Mouse (Mus musculus): ENCODE measurements around the gene Hmga2. TPM values are rescaled to one million over a fixed set of nuclear protein-coding genes. Genes with fewer than 3 reads are reported as not detected.

Gene Hmga2
- total and polyA plus RNA-seq, 3 experiments, result 0.15 TPM; not detected in 2

GRCm38 (mm10) chr10:120513721-120514120 lies 37.5 kb upstream of the Hmga2 start:
- no peaks in the 10 kb centered on the region for H3K27me3 ChIP-seq (ENCODE audit: control insufficient read depth in 1 of 2, insufficient read depth in 2 of 2, low read length in 2 of 2)
- no peak for TF ChIP-seq EP300 (IDR thresholded peaks at IDR 0.05; ENCODE audit: low read depth in 1 of 2, low read length in 2 of 2)
- no peak for TF ChIP-seq GABPA (IDR thresholded peaks at IDR 0.05; ENCODE audit: low read depth, low read length)
- no peak for TF ChIP-seq POLR2AphosphoS5 (IDR thresholded peaks at IDR 0.05; ENCODE audit: borderline replicate concordance, low read depth, low read length)
- TF ChIP-seq ELF1 (IDR thresholded peaks at IDR 0.05; ENCODE audit: low read depth, low read length), result no peak
- TF ChIP-seq ZKSCAN1 (IDR thresholded peaks at IDR 0.05; ENCODE audit: low read depth, low read length), result no peak
- no peak for TF ChIP-seq CTCF (IDR thresholded peaks at IDR 0.05 in 2 of 3, conservative IDR thresholded peaks at IDR 0.05 in 1 of 3; ENCODE audit: control insufficient read depth in 1 of 3, insufficient read depth in 1 of 3, low read depth in 2 of 3, low read length in 3 of 3, poor library complexity in 1 of 3, severe bottlenecking in 1 of 3)
- no peak for TF ChIP-seq USF1 (IDR thresholded peaks at IDR 0.05; ENCODE audit: low read depth, low read length)
- TF ChIP-seq SMC3 (IDR thresholded peaks at IDR 0.05; ENCODE audit: low read depth, low read length), result no peak
- no peak for DNase-seq (ENCODE audit: low read depth, low spot score)
- no peak overlapping the region for H3K27ac ChIP-seq (ENCODE audit: control insufficient read depth, low read depth, low read length)
- H3K4me1 ChIP-seq (ENCODE audit: control insufficient read depth in 1 of 2, insufficient read depth in 2 of 2, low read length in 2 of 2), result no peaks in the 10 kb centered on the region
- no peaks in the 10 kb centered on the region for H3K79me2 ChIP-seq (ENCODE audit: control insufficient read depth, insufficient read depth, low read length, poor library complexity)
- H3K36me3 ChIP-seq (ENCODE audit: control insufficient read depth in 1 of 2, insufficient read depth in 2 of 2, low read length in 2 of 2), result no peaks in the 10 kb centered on the region
- no peak overlapping the region for H3K4me3 ChIP-seq (ENCODE audit: control insufficient read depth in 1 of 2, insufficient read depth in 1 of 2, low read depth in 2 of 2, low read length in 2 of 2)
- H3K9me3 ChIP-seq (replicated peaks; ENCODE audit: insufficient read depth, low read length), result no peaks in the 10 kb centered on the region
- H3K9ac ChIP-seq (ENCODE audit: control insufficient read depth, low read depth, low read length, poor library complexity, severe bottlenecking), result no peak overlapping the region

- TF ChIP-seq CHD2 (IDR thresholded peaks at IDR 0.05; ENCODE audit: low read length) (no peak), E2F4 (IDR thresholded peaks at IDR 0.05; ENCODE audit: borderline replicate concordance, low read depth, low read length) (no peak), TBP (IDR thresholded peaks at IDR 0.05; ENCODE audit: low read depth, low read length) (no peak), MYB (IDR thresholded peaks at IDR 0.05; ENCODE audit: low read depth, low read length) (no peak), HCFC1 (IDR thresholded peaks at IDR 0.05; ENCODE audit: low read depth, low read length) (no peak), SMC3 (IDR thresholded peaks at IDR 0.05; ENCODE audit: low read depth, low read length) (no peak)
- no peaks in the 10 kb centered on the region for H3K9me3 ChIP-seq (replicated peaks; ENCODE audit: insufficient read depth, low read length)
- no peaks in the 10 kb centered on the region for H3K79me2 ChIP-seq (ENCODE audit: control insufficient read depth, insufficient read depth, low read length, poor library complexity)
- no peak overlapping the region for H3K9ac ChIP-seq (ENCODE audit: control insufficient read depth, low read depth, low read length, poor library complexity, severe bottlenecking)
- H3K4me1 ChIP-seq (ENCODE audit: control insufficient read depth in 1 of 2, insufficient read depth in 2 of 2, low read length in 2 of 2), result no peaks in the 10 kb centered on the region
- H3K27ac ChIP-seq (ENCODE audit: control insufficient read depth, low read depth, low read length), result no peak overlapping the region
- no peaks in the 10 kb centered on the region for H3K36me3 ChIP-seq (ENCODE audit: control insufficient read depth in 1 of 2, insufficient read depth in 2 of 2, low read length in 2 of 2)
- no peak for DNase-seq (ENCODE audit: low read depth, low spot score)
- H3K4me3 ChIP-seq (ENCODE audit: control insufficient read depth in 1 of 2, insufficient read depth in 1 of 2, low read depth in 2 of 2, low read length in 2 of 2), result no peak overlapping the region
- H3K27me3 ChIP-seq (ENCODE audit: control insufficient read depth in 1 of 2, insufficient read depth in 2 of 2, low read length in 2 of 2), result no peaks in the 10 kb centered on the region
Observed at GRCm38 (mm10) chr10:120512946-120513345, 36.7 kb upstream of the Hmga2 start.

- H3K4me1 ChIP-seq (ENCODE audit: control insufficient read depth in 1 of 2, insufficient read depth in 2 of 2, low read length in 2 of 2), result no peaks in the 10 kb centered on the region
- H3K9me3 ChIP-seq (replicated peaks; ENCODE audit: insufficient read depth, low read length), result no peaks in the 10 kb centered on the region
- H3K27ac ChIP-seq (ENCODE audit: control insufficient read depth, low read depth, low read length), result no peak overlapping the region
- H3K9ac ChIP-seq (ENCODE audit: control insufficient read depth, low read depth, low read length, poor library complexity, severe bottlenecking), result no peak overlapping the region
- H3K4me3 ChIP-seq (ENCODE audit: control insufficient read depth in 1 of 2, insufficient read depth in 1 of 2, low read depth in 2 of 2, low read length in 2 of 2), result no peak overlapping the region
- H3K79me2 ChIP-seq (ENCODE audit: control insufficient read depth, insufficient read depth, low read length, poor library complexity), result no peaks in the 10 kb centered on the region
- no peaks in the 10 kb centered on the region for H3K27me3 ChIP-seq (ENCODE audit: control insufficient read depth in 1 of 2, insufficient read depth in 2 of 2, low read length in 2 of 2)
- no peaks in the 10 kb centered on the region for H3K36me3 ChIP-seq (ENCODE audit: control insufficient read depth in 1 of 2, insufficient read depth in 2 of 2, low read length in 2 of 2)
- TF ChIP-seq GABPA (IDR thresholded peaks at IDR 0.05; ENCODE audit: low read depth, low read length) (no peak), TCF12 (IDR thresholded peaks at IDR 0.05; ENCODE audit: low read depth, low read length) (no peak), SIN3A (IDR thresholded peaks at IDR 0.05; ENCODE audit: low read length) (no peak), EP300 (IDR thresholded peaks at IDR 0.05; ENCODE audit: low read depth in 1 of 2, low read length in 2 of 2) (no peak), KAT2A (conservative IDR thresholded peaks at IDR 0.05; ENCODE audit: low read depth, low read length) (no peak), ZMIZ1 (IDR thresholded peaks at IDR 0.05; ENCODE audit: low read depth, low read length) (no peak), JUND (IDR thresholded peaks at IDR 0.05; ENCODE audit: low read depth, low read length) (no peak), ETS1 (IDR thresholded peaks at IDR 0.05; ENCODE audit: low read depth, low read length) (no peak), ZC3H11A (IDR thresholded peaks at IDR 0.05; ENCODE audit: low read depth, low read length) (no peak), NRF1 (IDR thresholded peaks at IDR 0.05; ENCODE audit: insufficient read depth, low read depth, low read length, poor library complexity, severe bottlenecking) (no peak), ELF1 (IDR thresholded peaks at IDR 0.05; ENCODE audit: low read depth, low read length) (no peak)
- DNase-seq (ENCODE audit: low read depth, low spot score), result no peak
Observed at GRCm38 (mm10) chr10:120512121-120512520, 35.9 kb upstream of the Hmga2 start.
